Mouse (Mus musculus) heart, postnatal 0 days (tissue): ENCODE results near the gene Olfr648.

ENCODE experiments used
- CTCF ChIP-seq: IDR thresholded peaks from 2 replicates; pipeline ENCODE4 v1.5.1; 2016; ENCODE audit warnings: antibody characterized with exemption, control low read depth, low read depth
- EP300 ChIP-seq: IDR thresholded peaks from 2 replicates; pipeline ENCODE4 v1.6.1; 2016; ENCODE audit warnings: antibody characterized with exemption, low read depth

GRCm38 (mm10) chr7:104183292-104183691 is at the start of gene Olfr648:
- TF ChIP-seq CTCF (no peak), EP300 (no peak)
